Mouse (Mus musculus) induced T-regulatory cell, adult 2 months (primary cell): Measurements from ENCODE around the gene Ccl4.

ENCODE experiments used
- DNase-seq: peaks from one replicate; pipeline ENCODE4 v3.0.0-alpha.2; 2012; ENCODE audit warnings: low read depth

The Ccl4 gene

DNA sequence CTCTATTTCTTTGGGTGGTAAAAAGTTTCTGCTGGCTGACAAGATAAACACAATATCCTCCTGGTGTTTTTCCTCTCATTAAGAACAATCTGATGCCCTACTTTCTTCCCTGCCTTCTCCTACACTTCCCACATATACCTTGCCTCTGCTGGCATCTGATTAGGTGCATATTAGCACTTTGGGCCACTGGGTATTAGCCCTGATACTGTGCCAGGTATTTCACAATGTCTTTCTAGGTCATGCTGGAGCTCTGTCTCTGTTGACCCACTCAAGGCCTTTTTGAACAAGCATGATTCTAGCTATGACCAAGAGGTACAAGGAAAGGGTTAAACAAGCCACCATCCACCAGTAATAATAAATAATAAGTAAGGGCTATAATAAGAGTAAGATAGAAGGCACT is 9.4 kb downstream of the Ccl4 start:
- no peak for DNase-seq

DNA sequence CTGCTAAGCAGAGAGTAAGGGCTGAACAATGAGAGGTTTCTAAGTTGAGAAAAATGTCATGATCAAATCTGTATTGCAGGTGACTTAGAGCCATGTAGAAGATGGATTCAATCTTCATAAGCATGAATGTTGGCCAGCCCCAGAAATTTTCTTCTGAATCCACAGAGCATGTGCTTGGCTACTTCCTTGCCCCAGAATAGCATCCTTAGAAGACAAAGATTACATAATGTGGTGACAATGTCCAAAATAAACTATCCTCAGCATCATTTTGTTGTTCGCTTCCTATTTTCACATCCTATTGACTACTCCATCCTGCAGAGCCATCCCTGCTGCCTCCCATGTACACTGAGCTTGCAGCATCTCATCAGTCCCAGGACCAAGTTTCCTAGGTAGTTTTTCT is 13.3 kb downstream of the Ccl4 start:
- DNase-seq, result no peak

DNA sequence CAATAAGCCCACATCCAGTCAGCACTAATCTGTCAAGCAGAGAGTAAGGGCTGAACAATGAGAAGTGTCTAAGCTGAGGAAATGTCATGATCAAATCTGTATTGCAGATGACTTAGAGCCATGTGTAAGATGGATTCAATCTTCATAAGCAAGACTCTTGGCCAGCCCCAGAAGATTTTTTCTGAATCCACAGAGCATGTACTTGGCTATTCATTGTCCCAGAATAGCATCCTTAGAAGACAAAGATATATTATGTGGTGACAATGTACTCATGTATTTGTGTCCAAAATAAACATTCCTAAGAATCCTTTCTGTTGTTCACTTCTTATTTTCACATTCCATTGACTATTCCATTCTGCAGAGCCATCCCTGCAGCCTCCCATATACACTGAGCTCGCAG is 27.5 kb downstream of the Ccl4 start:
- no peak for DNase-seq

DNA sequence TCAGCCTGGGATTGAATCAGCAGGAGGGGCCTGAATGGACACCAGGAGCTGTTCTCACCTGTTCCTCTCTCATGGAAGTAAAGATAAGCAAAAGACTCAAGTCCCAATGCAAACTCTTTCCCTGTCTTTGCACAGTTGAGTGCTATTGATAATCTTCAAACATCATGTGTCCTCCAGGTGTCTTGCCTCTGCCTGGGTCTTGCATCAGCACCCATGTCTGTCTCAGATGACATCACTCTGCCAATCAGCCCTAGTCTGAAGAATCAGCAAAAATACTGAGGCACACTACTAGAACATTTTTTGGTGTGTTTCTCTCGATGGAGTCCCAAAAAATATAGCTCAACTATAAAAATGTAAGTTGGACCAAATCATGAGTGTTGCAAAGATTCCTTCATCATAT is 29.6 kb downstream of the Ccl4 start:
- DNase-seq, result no peak

DNA sequence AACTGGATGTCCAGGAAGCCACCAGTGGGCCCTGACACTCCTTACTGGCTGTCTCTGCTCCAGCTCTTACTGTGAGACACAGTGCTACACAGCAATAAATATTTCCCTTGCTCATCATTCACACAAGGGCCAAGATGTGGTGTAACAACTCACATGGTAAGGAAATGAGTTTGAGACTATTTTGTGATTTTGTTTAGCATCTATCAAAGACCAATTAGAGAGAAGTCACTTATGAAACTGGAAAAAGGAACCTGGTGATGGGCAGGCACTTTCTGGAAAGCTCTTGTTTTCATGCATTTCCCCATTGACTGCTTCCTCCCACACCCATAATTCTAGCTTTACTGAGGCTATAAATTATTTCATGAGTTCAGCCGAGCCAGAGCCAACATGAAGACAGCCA is 41.3 kb downstream of the Ccl4 start, which contains the start of gene Wfdc17:
Wfdc17 (plus strand) TSS at position 287 of the 400 bp plus-strand sequence.
- no peak for DNase-seq

DNA sequence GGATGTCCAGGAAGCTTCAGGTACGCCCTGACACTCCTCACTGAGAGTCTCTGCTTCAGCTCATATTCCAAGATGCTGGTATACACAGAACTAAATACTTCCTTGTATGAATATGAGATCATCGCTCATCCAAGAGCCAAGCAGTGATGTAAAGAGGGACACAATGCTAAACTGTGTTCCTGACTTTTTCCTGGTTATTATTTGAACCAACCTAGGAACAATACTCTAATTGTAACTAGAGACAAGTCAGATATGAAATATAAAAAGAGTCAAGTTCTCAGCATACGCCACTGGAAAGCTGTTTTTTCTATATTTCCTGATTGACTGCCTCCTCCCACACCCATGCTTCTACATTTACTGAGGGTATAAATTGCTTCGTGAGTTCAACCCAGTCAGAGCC is 46.3 kb downstream of the Ccl4 start, which contains the start of gene Wfdc18:
Wfdc18 (plus strand) TSS at position 301 of the 400 bp plus-strand sequence.
- DNase-seq, result no peak

DNA sequence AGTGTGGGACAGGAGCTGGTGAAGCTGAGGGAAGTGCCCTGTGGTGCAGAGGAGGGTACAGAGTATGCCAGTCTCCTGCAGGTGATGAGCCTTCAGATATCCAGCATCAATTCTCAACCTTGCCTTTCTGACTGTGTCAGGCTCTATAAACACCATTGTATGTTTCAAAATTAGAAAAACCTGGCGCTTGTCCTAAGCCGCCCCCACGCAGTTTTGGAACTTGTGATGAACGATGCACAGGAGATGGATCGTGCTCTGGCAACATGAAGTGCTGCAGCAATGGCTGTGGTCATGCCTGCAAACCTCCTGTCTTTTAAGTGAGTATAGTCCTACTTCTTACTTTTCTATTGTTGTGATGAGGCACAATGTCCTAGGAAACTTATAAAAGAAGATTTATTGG is 47.3 kb downstream of the Ccl4 start:
- DNase-seq, result no peak

DNA sequence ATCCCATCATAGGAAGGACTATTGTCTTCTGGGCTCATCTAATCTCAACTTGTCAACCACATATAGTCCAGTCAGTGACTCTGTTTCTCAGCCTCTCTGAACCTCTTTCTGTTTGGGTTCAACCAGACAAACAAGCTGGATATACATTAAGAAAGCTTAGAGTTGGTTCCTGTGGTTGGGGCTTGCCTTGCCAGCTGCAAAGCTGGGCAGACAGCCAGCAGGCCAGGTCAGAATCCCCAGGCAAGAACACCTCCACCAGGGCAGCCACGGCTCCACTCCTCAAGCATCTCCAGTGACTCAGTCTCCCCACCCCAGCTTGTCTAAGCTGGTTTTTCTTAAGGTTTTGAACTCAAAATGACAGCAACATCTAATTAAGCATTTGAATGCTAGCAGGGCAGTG is 50.3 kb downstream of the Ccl4 start:
- no peak for DNase-seq

DNA sequence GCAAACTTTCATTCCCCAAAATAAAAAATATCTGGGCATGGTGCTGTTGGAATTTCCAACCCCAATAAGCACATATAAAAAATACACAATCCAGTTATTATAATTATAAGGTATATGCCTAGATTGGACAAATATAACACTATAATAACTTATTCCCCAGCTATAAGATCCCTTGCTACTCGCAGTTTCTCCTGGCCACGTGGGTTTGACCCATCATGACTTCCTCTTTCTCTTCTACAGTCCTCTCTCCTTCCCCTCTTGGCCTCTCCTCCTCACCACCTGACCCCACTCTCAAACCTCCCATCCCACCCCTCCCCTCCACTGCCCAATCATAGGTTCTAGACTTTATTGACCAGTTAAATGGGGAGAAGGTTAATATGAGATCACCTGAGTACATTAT is 51.5 kb downstream of the Ccl4 start:
- DNase-seq, result no peak
